Mouse (Mus musculus): ENCODE results near the gene H2-M5. TPM values are rescaled to one million over a fixed set of nuclear protein-coding genes. Genes with fewer than 3 reads are reported as not detected.

The H2-M5 gene
- total RNA-seq, 1 experiment from 2014 or later: not detected

- DNase-seq: no peak
These were observed 41.1 kb downstream of the H2-M5 start for GRCm38 (mm10) chr17:36948286-36948685.

DNA sequence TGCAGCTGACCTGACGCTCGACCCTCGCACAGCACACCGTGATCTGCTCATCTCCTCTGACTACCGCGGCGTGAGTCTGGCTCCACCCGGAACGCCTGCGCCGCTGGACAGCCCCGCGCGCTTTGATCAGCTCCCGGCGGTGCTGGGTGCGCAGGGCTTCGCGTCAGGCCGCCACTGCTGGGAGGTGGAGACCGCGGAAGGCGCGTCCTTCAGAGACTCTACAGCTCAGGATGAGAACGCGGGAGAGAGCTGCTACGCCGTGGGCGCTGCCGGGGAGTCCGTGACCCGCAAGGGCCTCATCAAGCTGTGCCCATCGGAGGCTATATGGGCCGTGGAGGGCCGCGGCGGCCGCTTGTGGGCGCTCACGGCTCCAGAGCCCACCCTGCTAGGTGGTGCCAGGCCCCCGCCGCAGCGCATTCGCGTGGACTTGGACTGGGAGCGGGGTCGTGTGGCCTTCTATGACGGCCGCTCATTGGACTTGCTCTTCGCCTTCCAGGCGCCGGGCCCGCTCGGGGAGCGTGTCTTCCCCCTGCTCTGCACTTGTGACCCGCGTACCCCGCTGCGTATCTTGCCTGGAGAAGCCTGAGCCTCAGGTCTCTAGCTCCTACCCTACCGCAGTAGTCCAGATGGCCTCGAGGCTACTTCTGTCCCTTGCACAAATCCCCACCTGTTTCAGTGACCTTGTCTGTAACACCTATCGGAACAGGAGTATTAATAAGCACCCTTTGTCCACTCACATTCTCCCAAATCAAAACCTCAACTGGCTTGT is 42.1 kb downstream of the H2-M5 start:
- peak; percentile 75 for DNase-seq

DNA sequence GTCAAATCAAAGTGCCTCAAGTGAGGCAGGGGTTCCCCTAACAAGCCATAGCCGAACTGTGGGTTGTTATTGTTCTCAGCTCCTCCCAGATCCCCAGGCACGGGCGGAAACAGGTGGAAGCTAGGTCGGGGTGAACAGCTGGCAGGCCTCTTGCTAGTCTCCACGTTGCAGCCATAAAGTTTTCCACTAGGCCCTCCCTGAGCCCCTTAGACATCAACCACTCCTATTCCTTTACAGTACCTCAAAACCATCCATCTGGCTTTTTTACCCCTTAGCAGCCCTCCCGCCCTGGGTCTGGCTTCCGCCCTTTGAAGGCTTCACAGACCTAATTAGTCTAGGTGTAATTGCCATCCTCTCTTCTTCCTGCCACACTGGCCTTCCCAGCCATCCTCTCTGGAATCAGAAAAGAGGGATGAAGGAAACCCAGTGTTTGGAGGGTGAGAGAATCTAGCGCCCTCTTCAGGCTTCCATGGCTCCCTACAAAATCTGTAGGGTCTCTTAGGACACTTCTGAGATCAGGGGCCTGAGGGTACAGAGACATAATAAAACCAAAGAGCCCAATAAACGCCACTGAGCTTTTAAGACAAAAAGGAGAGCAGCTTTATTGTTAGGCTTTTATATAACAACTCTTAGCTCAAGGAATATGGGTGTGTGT is 45.1 kb downstream of the H2-M5 start:
- DNase-seq: no peak

GRCm38 (mm10) chr17:36943691-36944090 is 45.6 kb downstream of the H2-M5 start:
- DNase-seq: no peak

GRCm38 (mm10) chr17:36942791-36943471 is 46.4 kb downstream of the H2-M5 start, which contains the start of gene Rnf39:
TSS of gene Rnf39 (plus strand) at chr17:36942918.
- peak; percentile 10 for DNase-seq

DNA sequence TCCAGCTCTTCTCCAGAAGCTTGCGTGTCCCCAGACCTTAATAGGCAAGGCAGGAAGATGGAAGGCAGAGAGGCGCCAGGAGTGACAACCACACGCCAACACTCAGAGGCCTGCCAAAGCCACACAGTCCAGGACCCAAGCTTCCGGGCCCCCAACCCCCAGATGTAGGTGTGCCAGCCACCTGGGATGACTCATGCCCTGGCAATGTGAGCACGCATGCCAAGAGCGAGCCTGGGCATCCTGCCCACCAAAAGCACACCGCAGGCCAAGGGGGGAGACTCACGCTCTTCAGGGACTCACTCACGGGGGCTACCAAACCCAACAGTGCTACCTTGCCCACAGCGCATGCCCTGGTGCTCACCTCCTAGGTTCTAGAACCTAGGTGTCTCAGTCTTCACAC is 46.9 kb downstream of the H2-M5 start:
- DNase-seq: peak; percentile 39

DNA sequence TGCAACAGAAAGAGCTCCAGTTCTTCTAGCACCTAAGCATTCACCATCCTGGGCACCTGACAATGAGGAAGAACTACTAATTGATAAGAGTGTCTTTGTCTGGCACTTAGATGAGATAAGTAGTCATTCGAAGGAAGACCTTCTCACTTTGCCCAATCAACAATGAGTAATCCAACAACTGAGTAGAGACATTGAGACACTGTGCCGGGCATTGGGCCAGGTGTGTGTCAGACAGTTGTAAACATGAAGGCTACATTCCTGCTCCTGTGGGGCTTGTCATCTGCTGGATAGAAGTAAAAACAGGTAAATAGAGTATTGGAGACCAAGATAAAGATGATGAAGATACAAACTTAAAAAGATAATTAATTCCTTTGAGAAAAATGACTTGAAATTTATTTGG is 51.3 kb downstream of the H2-M5 start:
- DNase-seq: peak; percentile 75

Other genes starting within 250 kb of the H2-M5 start
- gene H2-M10.5, start 216.6 kb downstream of the H2-M5 start, total RNA-seq (2021): not detected in 2 replicates
- gene H2-M10.6, start 177.4 kb downstream of the H2-M5 start, total RNA-seq (2021): not detected in 2 replicates
- gene Trim26, start 152.4 kb downstream of the H2-M5 start, total RNA-seq (2021): 69.2 and 77.1 TPM in 2 replicates
- gene Trim15, start 122.3 kb downstream of the H2-M5 start, total RNA-seq (2021): not detected in 2 replicates
- 0.27 and 0.67 TPM in 2 replicates for gene Trim10, start 120.0 kb downstream of the H2-M5 start, total RNA-seq (2021)
- gene Trim40, start 99.4 kb downstream of the H2-M5 start, total RNA-seq (2021): 0.61 TPM in 1 of 2 replicates, not detected in the other
- gene Trim31, start 91.4 kb downstream of the H2-M5 start, total RNA-seq (2021): not detected in 2 replicates
- gene Rnf39, start 46.6 kb downstream of the H2-M5 start, total RNA-seq (2021): 0.85 TPM in 1 of 2 replicates, not detected in the other
- gene Ppp1r11, start 37.8 kb downstream of the H2-M5 start, total RNA-seq (2021): 78.7 and 85.4 TPM in 2 replicates
- gene Znrd1, start 31.0 kb downstream of the H2-M5 start, total RNA-seq (2021): 33.8 and 41.3 TPM in 2 replicates
- gene Znrd1as, start 30.9 kb downstream of the H2-M5 start, total RNA-seq (2021): 16.5 and 21.2 TPM in 2 replicates
- not detected in 2 replicates for gene 2410137M14Rik, start 8.3 kb downstream of the H2-M5 start, total RNA-seq (2021)
- 2.5 and 3.8 TPM in 2 replicates for gene Zfp57, start 11.6 kb upstream of the H2-M5 start, total RNA-seq (2021)
- gene Mog, start 33.9 kb upstream of the H2-M5 start, total RNA-seq (2021): not detected in 2 replicates
- 39.6 and 46.0 TPM in 2 replicates for gene Gabbr1, start 56.4 kb upstream of the H2-M5 start, total RNA-seq (2021)
- gene Olfr90, start 99.0 kb upstream of the H2-M5 start, total RNA-seq (2021): not detected in 2 replicates
- gene Olfr91, start 108.7 kb upstream of the H2-M5 start, total RNA-seq (2021): not detected in 2 replicates
- gene Olfr92, start 130.6 kb upstream of the H2-M5 start, total RNA-seq (2021): not detected in 2 replicates
- gene Olfr93, start 172.0 kb upstream of the H2-M5 start, total RNA-seq (2021): not detected in 2 replicates
- not detected in 2 replicates for gene Ubd, start 204.4 kb upstream of the H2-M5 start, total RNA-seq (2021)
- not detected in 2 replicates for gene Olfr94, start 211.5 kb upstream of the H2-M5 start, total RNA-seq (2021)
- gene Olfr95, start 223.6 kb upstream of the H2-M5 start, total RNA-seq (2021): not detected in 2 replicates
- not detected in 2 replicates for gene Olfr96, start 230.6 kb upstream of the H2-M5 start, total RNA-seq (2021)
- not detected in 2 replicates for gene Olfr97, start 247.8 kb upstream of the H2-M5 start, total RNA-seq (2021)

All from adrenal gland, postnatal 25 days (tissue).